Mouse (Mus musculus) C2C12 (cell line): ENCODE measurements around the gene Gm20390.

Source experiments
- CTCF ChIP-seq: IDR thresholded peaks from one replicate; pipeline ENCODE4 v1.5.1; 2011; ENCODE audit not compliant: control insufficient read depth, insufficient read depth, insufficient read length
- FOSL1 ChIP-seq: IDR thresholded peaks from one replicate; pipeline ENCODE4 v1.8.0; 2011; ENCODE audit warnings: mild to moderate bottlenecking, low read length; ENCODE audit not compliant: poor library complexity, insufficient read depth, severe bottlenecking
- MAX ChIP-seq: IDR thresholded peaks from one replicate; pipeline ENCODE4 v1.6.1; 2011; ENCODE audit warnings: mild to moderate bottlenecking, control low read depth
- USF1 ChIP-seq: IDR thresholded peaks from one replicate; pipeline ENCODE4 v1.6.1; 2011; ENCODE audit warnings: low read depth, mild to moderate bottlenecking, control low read depth, moderate library complexity

- TF ChIP-seq CTCF (no peak), USF1 (no peak), MAX (no peak), FOSL1 (no peak)
Observed at GRCm38 (mm10) chr11:93940906-93941305, 27.2 kb downstream of the Gm20390 start.
